Mouse (Mus musculus): ENCODE results near the gene Ccdc127. TPM values are rescaled to one million over a fixed set of nuclear protein-coding genes. Genes with fewer than 3 reads are reported as not detected.

Gene Ccdc127
- polyA plus RNA-seq, 1 experiment from 2014 or later: 19.0 TPM

- 2% methylated on average over 15 of the region's 15 CpGs for WGBS (ENCODE audit: insufficient replicate concordance)
Observed at GRCm38 (mm10) chr13:74316789-74317169, 33.3 kb upstream of the Ccdc127 start.

GRCm38 (mm10) chr13:74317170-74317849 is 32.8 kb upstream of the Ccdc127 start, which contains the start of gene Pdcd6:
Gene Pdcd6, minus strand, starts transcription at chr13:74317580.
- H3K27me3 ChIP-seq (ENCODE audit: control insufficient read depth, insufficient read depth, low read depth, low read length): no peaks in the 10 kb centered on the region
- ATAC-seq (ENCODE audit: low read depth): peak; percentile 99
- peak within 1 kb of the TSS; percentile 92 for H3K9ac ChIP-seq (ENCODE audit: low read depth, low read length)
- peak within 1 kb of the TSS; percentile 81 for H3K27ac ChIP-seq (ENCODE audit: low read length)
- no peaks in the 10 kb centered on the region for H3K9me3 ChIP-seq (replicated peaks; ENCODE audit: control insufficient read depth, low read length)
- under 1% methylated on average over 36 of the region's 36 CpGs for WGBS (ENCODE audit: insufficient replicate concordance)
- H3K4me3 ChIP-seq (ENCODE audit: low read depth, low read length): peak within 1 kb of the TSS; percentile 94
- H3K36me3 ChIP-seq (ENCODE audit: control insufficient read depth, insufficient read depth): peaks cover 12% of the 10 kb centered on the region
- H3K4me2 ChIP-seq (ENCODE audit: low read depth, low read length): peak within 1 kb of the TSS; percentile 85
- H3K4me1 ChIP-seq (ENCODE audit: control insufficient read depth, low read depth, low read length): peaks cover 18% of the 10 kb centered on the region

More at GRCm38 (mm10) chr13:74316789-74317169, 33.3 kb upstream of the Ccdc127 start:
- Histone ChIP-seq H3K9me3 (replicated peaks; ENCODE audit: control insufficient read depth, low read length) (no peaks in the 10 kb centered on the region), H3K36me3 (ENCODE audit: control insufficient read depth, insufficient read depth) (peaks cover 7% of the 10 kb centered on the region), H3K4me3 (ENCODE audit: low read depth, low read length) (peak overlapping the region; percentile 94), H3K9ac (ENCODE audit: low read depth, low read length) (peak overlapping the region; percentile 92), H3K4me2 (ENCODE audit: low read depth, low read length) (peak overlapping the region; percentile 85), H3K27ac (ENCODE audit: low read length) (peak overlapping the region; percentile 81), H3K27me3 (ENCODE audit: control insufficient read depth, insufficient read depth, low read depth, low read length) (no peaks in the 10 kb centered on the region), H3K4me1 (ENCODE audit: control insufficient read depth, low read depth, low read length) (peaks cover 18% of the 10 kb centered on the region)
- ATAC-seq (ENCODE audit: low read depth): peak; percentile 19

- no peak for ATAC-seq (ENCODE audit: low read depth)
- no peak overlapping the region for H3K4me2 ChIP-seq (ENCODE audit: low read depth, low read length)
- H3K27me3 ChIP-seq (ENCODE audit: control insufficient read depth, insufficient read depth, low read depth, low read length): no peaks in the 10 kb centered on the region
- no peaks in the 10 kb centered on the region for H3K9me3 ChIP-seq (replicated peaks; ENCODE audit: control insufficient read depth, low read length)
- no peaks in the 10 kb centered on the region for H3K4me1 ChIP-seq (ENCODE audit: control insufficient read depth, low read depth, low read length)
- no peak overlapping the region for H3K4me3 ChIP-seq (ENCODE audit: low read depth, low read length)
- H3K27ac ChIP-seq (ENCODE audit: low read length): no peak overlapping the region
- no peak overlapping the region for H3K9ac ChIP-seq (ENCODE audit: low read depth, low read length)
- peaks cover 37% of the 10 kb centered on the region for H3K36me3 ChIP-seq (ENCODE audit: control insufficient read depth, insufficient read depth)
Observed at GRCm38 (mm10) chr13:74329321-74329720, 20.8 kb upstream of the Ccdc127 start.

- Histone ChIP-seq H3K9ac (ENCODE audit: low read depth, low read length) (no peak overlapping the region), H3K4me2 (ENCODE audit: low read depth, low read length) (no peak overlapping the region), H3K27me3 (ENCODE audit: control insufficient read depth, insufficient read depth, low read depth, low read length) (no peaks in the 10 kb centered on the region), H3K27ac (ENCODE audit: low read length) (no peak overlapping the region), H3K4me1 (ENCODE audit: control insufficient read depth, low read depth, low read length) (no peaks in the 10 kb centered on the region), H3K4me3 (ENCODE audit: low read depth, low read length) (no peak overlapping the region), H3K36me3 (ENCODE audit: control insufficient read depth, insufficient read depth) (peaks cover 17% of the 10 kb centered on the region), H3K9me3 (replicated peaks; ENCODE audit: control insufficient read depth, low read length) (no peaks in the 10 kb centered on the region)
- ATAC-seq (ENCODE audit: low read depth): peak; percentile 37; the same call in 1 of the 2 replicates
- 42% methylated on average over 3 of the region's 3 CpGs for WGBS (ENCODE audit: insufficient replicate concordance)
Observed at GRCm38 (mm10) chr13:74341036-74341435, 9.1 kb upstream of the Ccdc127 start.

GRCm38 (mm10) chr13:74350435-74350906 is 362 bp downstream of the Ccdc127 start:
- peak; percentile 31 for ATAC-seq (ENCODE audit: low read depth)
- WGBS (ENCODE audit: insufficient replicate concordance): under 1% methylated on average over 15 of the region's 15 CpGs

GRCm38 (mm10) chr13:74356491-74356890 is 6.4 kb downstream of the Ccdc127 start:
- Histone ChIP-seq H3K4me1 (ENCODE audit: control insufficient read depth, low read depth, low read length) (no peaks in the 10 kb centered on the region), H3K4me3 (ENCODE audit: low read depth, low read length) (no peak overlapping the region), H3K27me3 (ENCODE audit: control insufficient read depth, insufficient read depth, low read depth, low read length) (no peaks in the 10 kb centered on the region), H3K9me3 (replicated peaks; ENCODE audit: control insufficient read depth, low read length) (no peaks in the 10 kb centered on the region), H3K4me2 (ENCODE audit: low read depth, low read length) (no peak overlapping the region), H3K27ac (ENCODE audit: low read length) (no peak overlapping the region), H3K36me3 (ENCODE audit: control insufficient read depth, insufficient read depth) (peaks cover 12% of the 10 kb centered on the region), H3K9ac (ENCODE audit: low read depth, low read length) (no peak overlapping the region)
- ATAC-seq (ENCODE audit: low read depth): no peak
- 89% methylated on average over 13 of the region's 13 CpGs for WGBS (ENCODE audit: insufficient replicate concordance)

More at GRCm38 (mm10) chr13:74350435-74350906, 362 bp downstream of the Ccdc127 start:
- Histone ChIP-seq H3K9me3 (replicated peaks; ENCODE audit: control insufficient read depth, low read length) (no peaks in the 10 kb centered on the region), H3K4me2 (ENCODE audit: low read depth, low read length) (peak overlapping the region; percentile 94), H3K27me3 (ENCODE audit: control insufficient read depth, insufficient read depth, low read depth, low read length) (no peaks in the 10 kb centered on the region), H3K9ac (ENCODE audit: low read depth, low read length) (peak overlapping the region; percentile 93), H3K4me1 (ENCODE audit: control insufficient read depth, low read depth, low read length) (peaks cover 13% of the 10 kb centered on the region), H3K36me3 (ENCODE audit: control insufficient read depth, insufficient read depth) (peaks cover 3% of the 10 kb centered on the region), H3K4me3 (ENCODE audit: low read depth, low read length) (peak overlapping the region; percentile 88), H3K27ac (ENCODE audit: low read length) (peak overlapping the region; percentile 41)

- Histone ChIP-seq H3K4me2 (ENCODE audit: low read depth, low read length) (no peak overlapping the region), H3K9me3 (replicated peaks; ENCODE audit: control insufficient read depth, low read length) (no peaks in the 10 kb centered on the region), H3K4me1 (ENCODE audit: control insufficient read depth, low read depth, low read length) (no peaks in the 10 kb centered on the region), H3K27ac (ENCODE audit: low read length) (no peak overlapping the region), H3K27me3 (ENCODE audit: control insufficient read depth, insufficient read depth, low read depth, low read length) (no peaks in the 10 kb centered on the region), H3K9ac (ENCODE audit: low read depth, low read length) (no peak overlapping the region), H3K4me3 (ENCODE audit: low read depth, low read length) (no peak overlapping the region), H3K36me3 (ENCODE audit: control insufficient read depth, insufficient read depth) (no peaks in the 10 kb centered on the region; the same call in 1 of the 2 replicates)
- no peak for ATAC-seq (ENCODE audit: low read depth)
- 40% methylated on average over 2 of the region's 2 CpGs for WGBS (ENCODE audit: insufficient replicate concordance)
Observed at GRCm38 (mm10) chr13:74362218-74362617, 12.1 kb downstream of the Ccdc127 start.

- H3K36me3 ChIP-seq (ENCODE audit: control insufficient read depth, insufficient read depth): no peaks in the 10 kb centered on the region
- no peak overlapping the region for H3K27ac ChIP-seq (ENCODE audit: low read length)
- H3K4me2 ChIP-seq (ENCODE audit: low read depth, low read length): no peak overlapping the region
- 0 out of 2 replicates have a peak, but pooled peaks have one; percentile 20 for ATAC-seq (ENCODE audit: low read depth)
- no peaks in the 10 kb centered on the region for H3K27me3 ChIP-seq (ENCODE audit: control insufficient read depth, insufficient read depth, low read depth, low read length)
- no peaks in the 10 kb centered on the region for H3K4me1 ChIP-seq (ENCODE audit: control insufficient read depth, low read depth, low read length)
- H3K9ac ChIP-seq (ENCODE audit: low read depth, low read length): no peak overlapping the region
- H3K9me3 ChIP-seq (replicated peaks; ENCODE audit: control insufficient read depth, low read length): no peaks in the 10 kb centered on the region
- H3K4me3 ChIP-seq (ENCODE audit: low read depth, low read length): no peak overlapping the region
- WGBS (ENCODE audit: insufficient replicate concordance): 79% methylated on average over 13 of the region's 13 CpGs
Observed at GRCm38 (mm10) chr13:74363176-74363858, 13.2 kb downstream of the Ccdc127 start.

- Histone ChIP-seq H3K9me3 (replicated peaks; ENCODE audit: control insufficient read depth, low read length) (no peaks in the 10 kb centered on the region), H3K4me2 (ENCODE audit: low read depth, low read length) (no peak within 1 kb of the TSS), H3K4me3 (ENCODE audit: low read depth, low read length) (no peak within 1 kb of the TSS), H3K9ac (ENCODE audit: low read depth, low read length) (no peak within 1 kb of the TSS), H3K27me3 (ENCODE audit: control insufficient read depth, insufficient read depth, low read depth, low read length) (no peaks in the 10 kb centered on the region), H3K36me3 (ENCODE audit: control insufficient read depth, insufficient read depth) (no peaks in the 10 kb centered on the region), H3K27ac (ENCODE audit: low read length) (no peak within 1 kb of the TSS), H3K4me1 (ENCODE audit: control insufficient read depth, low read depth, low read length) (no peaks in the 10 kb centered on the region)
- WGBS (ENCODE audit: insufficient replicate concordance): 57% methylated on average over 8 of the region's 8 CpGs
- peak; percentile 42; the same call in 1 of the 2 replicates for ATAC-seq (ENCODE audit: low read depth)
Observed at GRCm38 (mm10) chr13:74363859-74364235, 13.7 kb downstream of the Ccdc127 start, which contains the start of gene Lrrc14b. Gene Lrrc14b, minus strand, starts transcription at chr13:74364005.

Data from liver, embryonic 16.5 days (tissue).